Mouse (Mus musculus) G1E (cell line): ENCODE measurements around the gene Nudt7.

ENCODE experiments used
- CTCF ChIP-seq: IDR thresholded peaks from 2 replicates; pipeline ENCODE4 v1.5.1; 2012; ENCODE audit warnings: low read depth, low read length, inconsistent platforms, mixed read lengths
- POLR2AphosphoS5 ChIP-seq: IDR thresholded peaks from 2 replicates; pipeline ENCODE4 v1.6.1; 2012; ENCODE audit warnings: low read depth, low read length, inconsistent platforms; ENCODE audit not compliant: insufficient replicate concordance
- TAL1 ChIP-seq: conservative IDR thresholded peaks from 2 replicates; pipeline ENCODE4 v1.6.1; 2012; ENCODE audit warnings: low read depth, low read length, inconsistent platforms, mixed read lengths

GRCm38 (mm10) chr8:114121781-114122180 is 11.6 kb upstream of the Nudt7 start:
- TF ChIP-seq CTCF = no peak
- TF ChIP-seq TAL1 = no peak
- no peak for TF ChIP-seq POLR2AphosphoS5
